Mouse (Mus musculus): ENCODE data around the gene Cmtm5.

DNA sequence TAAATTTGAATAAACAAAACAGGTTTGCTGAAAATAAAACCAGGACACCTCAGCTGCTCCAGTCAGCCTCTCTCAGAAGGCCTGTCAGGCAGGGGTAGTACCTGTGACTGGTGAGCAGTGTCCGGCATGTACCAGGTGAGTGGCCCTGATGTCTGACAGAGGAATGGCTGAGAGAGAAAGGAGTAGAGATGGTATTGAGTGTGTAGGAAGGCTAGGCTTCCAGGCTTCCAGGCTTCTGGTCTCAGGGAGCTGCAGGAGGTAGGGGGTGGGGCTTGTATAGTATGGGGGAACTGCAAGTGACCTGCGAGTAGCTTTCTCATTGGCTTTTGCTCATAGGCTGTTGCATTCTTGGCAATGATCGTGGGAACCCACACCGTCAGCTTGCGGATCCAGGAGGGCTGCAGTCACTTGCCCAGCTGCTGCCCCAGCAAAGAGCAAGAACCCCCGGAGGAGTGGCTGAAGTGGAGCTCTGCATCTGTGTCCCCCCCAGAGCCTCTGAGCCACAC lies 3.4 kb upstream of the Cmtm5 start, which contains the start of gene Il25:
- TF ChIP-seq POLR2A (IDR thresholded peaks at IDR 0.05; ENCODE audit: borderline replicate concordance, insufficient read depth, low read length): no peak
- TF ChIP-seq CTCF (IDR thresholded peaks at IDR 0.05; ENCODE audit: borderline replicate concordance, insufficient read depth, low read depth, low read length): no peak

Data from cerebellum, adult 2 months (tissue).